Mouse (Mus musculus): ENCODE data around the gene Zbtb26. TPM values are rescaled to one million over a fixed set of nuclear protein-coding genes. Genes with fewer than 3 reads are reported as not detected.

Gene Zbtb26
- polyA plus RNA-seq, 1 experiment from 2014 or later = 11.0 TPM

DNA sequence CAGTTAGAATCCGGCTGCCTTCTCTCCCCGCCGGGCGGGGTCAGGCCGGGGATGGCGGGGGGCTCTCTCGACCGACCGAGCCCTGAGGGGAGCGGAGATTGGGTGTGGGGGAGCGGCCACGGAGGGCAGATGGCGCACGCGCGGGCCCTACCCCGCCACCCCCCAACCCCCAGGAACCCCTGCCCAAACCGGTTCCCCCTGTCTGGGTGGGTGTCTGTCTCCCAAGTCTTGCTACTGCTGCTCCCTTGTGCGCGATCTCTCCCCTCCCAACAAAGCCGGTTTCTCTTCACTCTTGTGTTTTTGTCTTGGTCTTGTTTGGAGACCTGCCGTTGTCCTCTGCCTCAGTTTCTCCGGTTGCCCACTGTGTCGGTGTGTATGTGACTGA, 9.4 kb upstream of the Zbtb26 start:
- Histone ChIP-seq H3K36me3 (ENCODE audit: control insufficient read depth, insufficient read depth, low read length) (no peaks in the 10 kb centered on the region), H3K4me3 (ENCODE audit: low read length) (peak overlapping the region; percentile 93), H3K4me2 (replicated peaks; ENCODE audit: low read depth, low read length) (peak overlapping the region; percentile 85), H3K9ac (ENCODE audit: low read depth, low read length) (peak overlapping the region; percentile 93), H3K27ac (ENCODE audit: low read depth, low read length) (peak overlapping the region; percentile 66), H3K9me3 (ENCODE audit: control insufficient read depth, low read length) (no peaks in the 10 kb centered on the region), H3K4me1 (ENCODE audit: control insufficient read depth, insufficient read depth, low read length) (peaks cover 9% of the 10 kb centered on the region), H3K27me3 (ENCODE audit: control insufficient read depth, insufficient read depth, low read length) (no peaks in the 10 kb centered on the region)
- peak; percentile 85 for ATAC-seq (ENCODE audit: low FRiP score, low TSS enrichment)
- WGBS = 0% methylated on average over 18 of the region's 24 CpGs

DNA sequence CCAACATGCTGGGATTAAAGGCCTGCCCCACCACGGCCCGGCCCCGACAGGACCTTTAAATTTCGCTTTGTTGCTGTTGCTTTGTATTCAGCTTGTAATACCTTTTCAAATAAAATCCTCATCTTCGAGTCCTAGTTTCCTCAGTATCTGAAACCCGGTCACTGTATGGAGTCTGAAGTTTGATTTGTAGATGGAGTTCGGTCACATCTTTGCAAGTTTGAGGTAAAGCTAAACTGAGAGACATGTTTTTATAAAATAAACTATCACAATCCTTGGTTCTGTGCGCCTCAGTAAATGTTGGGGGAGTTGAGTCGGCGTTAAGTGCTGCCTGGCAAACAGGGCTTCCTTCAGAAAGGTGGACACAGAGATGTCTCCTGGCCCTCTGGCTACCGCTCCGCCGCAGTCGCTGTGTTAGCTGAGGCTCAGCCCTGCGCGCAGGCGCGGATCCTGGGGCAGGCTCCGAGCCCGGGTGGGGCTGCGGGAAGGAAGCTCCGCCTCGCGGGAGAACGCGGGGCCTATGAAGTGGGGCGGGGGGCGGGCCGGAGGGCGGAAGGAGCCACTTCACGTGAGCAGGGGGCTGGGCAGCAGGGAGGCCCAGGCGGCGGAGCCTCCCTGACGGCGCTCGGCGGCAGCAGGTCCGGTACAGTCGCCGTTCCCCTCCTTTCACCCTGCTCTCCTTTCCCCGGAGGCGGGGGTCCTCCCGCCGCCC, 8.9 kb upstream of the Zbtb26 start:
- peak; percentile 99 for ATAC-seq (ENCODE audit: low FRiP score, low TSS enrichment)
- H3K4me3 ChIP-seq (ENCODE audit: low read length) = peak overlapping the region; percentile 93
- H3K36me3 ChIP-seq (ENCODE audit: control insufficient read depth, insufficient read depth, low read length) = no peaks in the 10 kb centered on the region
- peaks cover 9% of the 10 kb centered on the region for H3K4me1 ChIP-seq (ENCODE audit: control insufficient read depth, insufficient read depth, low read length)
- peak overlapping the region; percentile 66 for H3K27ac ChIP-seq (ENCODE audit: low read depth, low read length)
- 9% methylated on average over 38 of the region's 44 CpGs for WGBS
- H3K27me3 ChIP-seq (ENCODE audit: control insufficient read depth, insufficient read depth, low read length) = no peaks in the 10 kb centered on the region
- peak overlapping the region; percentile 93 for H3K9ac ChIP-seq (ENCODE audit: low read depth, low read length)
- H3K9me3 ChIP-seq (ENCODE audit: control insufficient read depth, low read length) = no peaks in the 10 kb centered on the region
- peak overlapping the region; percentile 85 for H3K4me2 ChIP-seq (replicated peaks; ENCODE audit: low read depth, low read length)

DNA sequence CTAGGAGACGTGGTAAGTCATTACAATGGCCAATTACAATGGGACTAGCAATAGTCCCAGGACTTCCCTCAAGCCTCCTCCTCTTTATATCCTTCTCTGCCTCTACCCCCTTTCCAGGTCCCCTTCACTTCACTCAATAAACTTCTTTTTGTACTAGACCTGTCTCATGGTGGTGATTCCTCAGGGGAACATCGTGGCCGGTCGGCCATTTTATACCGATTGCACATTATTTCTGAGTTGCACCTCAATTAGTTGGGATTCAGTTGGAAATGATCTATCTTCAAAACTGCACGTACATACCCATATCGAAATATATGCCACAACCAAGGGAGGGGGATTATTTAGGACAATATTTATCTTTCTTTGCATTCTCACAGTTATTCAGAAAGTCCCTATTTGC, 11.3 kb downstream of the Zbtb26 start:
- Histone ChIP-seq H3K4me2 (replicated peaks; ENCODE audit: low read depth, low read length) (peak overlapping the region; percentile 76), H3K4me3 (ENCODE audit: low read length) (peak overlapping the region; percentile 72), H3K36me3 (ENCODE audit: control insufficient read depth, insufficient read depth, low read length) (peaks cover 19% of the 10 kb centered on the region), H3K9ac (ENCODE audit: low read depth, low read length) (peak overlapping the region; percentile 88; the same call in 1 of the 2 replicates), H3K4me1 (ENCODE audit: control insufficient read depth, insufficient read depth, low read length) (0 out of 2 replicates have a peak, but pooled peaks cover 7% of the 10 kb centered on the region), H3K27me3 (ENCODE audit: control insufficient read depth, insufficient read depth, low read length) (no peaks in the 10 kb centered on the region), H3K27ac (ENCODE audit: low read depth, low read length) (peak overlapping the region; percentile 93), H3K9me3 (ENCODE audit: control insufficient read depth, low read length) (no peaks in the 10 kb centered on the region)
- WGBS = 24% methylated on average over 7 of the region's 7 CpGs
- peak; percentile 8; the same call in 1 of the 2 replicates for ATAC-seq (ENCODE audit: low FRiP score, low TSS enrichment)

DNA sequence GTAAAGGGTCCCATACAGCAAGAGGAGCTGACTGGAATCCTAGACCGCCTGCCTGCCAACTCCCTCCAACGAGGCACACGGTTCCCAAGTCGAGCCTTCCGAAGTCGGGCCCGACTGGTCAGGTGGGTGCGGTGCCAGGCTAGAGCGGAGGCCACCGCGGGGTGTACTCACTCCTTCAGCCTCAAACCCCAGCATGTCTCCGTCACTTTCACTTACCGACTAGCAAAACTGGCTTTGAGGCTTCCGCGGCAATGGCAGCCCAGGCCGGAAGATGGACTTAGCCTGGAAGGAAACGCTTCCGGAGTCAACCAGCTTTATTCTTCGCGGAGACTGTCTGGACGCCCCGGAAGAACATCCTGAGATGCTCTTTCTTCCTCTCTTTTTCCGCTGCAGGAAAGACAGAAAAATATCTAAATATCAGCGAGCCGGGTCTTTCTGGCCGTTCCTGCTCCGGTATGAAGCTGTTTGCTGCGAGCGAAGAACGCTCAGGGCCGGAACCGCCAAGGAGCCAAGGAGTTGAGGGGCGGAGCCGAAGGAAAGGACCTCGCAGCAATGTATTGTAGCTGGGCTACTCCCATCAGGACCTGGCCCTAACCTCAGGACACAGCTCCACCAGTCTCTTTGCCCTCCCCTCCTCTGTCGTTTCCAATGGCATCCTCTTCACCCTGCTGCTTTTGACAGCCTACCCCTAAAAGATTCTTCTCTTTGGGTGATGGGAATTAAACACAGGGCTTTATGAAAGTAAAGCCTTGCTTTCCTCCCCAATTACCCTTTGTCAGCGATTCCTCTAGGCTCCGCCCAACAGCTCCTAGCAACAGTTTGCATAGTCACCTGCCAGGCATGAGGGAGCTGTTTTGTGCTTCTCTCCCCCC, 12.1 kb downstream of the Zbtb26 start:
- no peaks in the 10 kb centered on the region for H3K9me3 ChIP-seq (ENCODE audit: control insufficient read depth, low read length)
- no peaks in the 10 kb centered on the region for H3K27me3 ChIP-seq (ENCODE audit: control insufficient read depth, insufficient read depth, low read length)
- H3K4me2 ChIP-seq (replicated peaks; ENCODE audit: low read depth, low read length) = peak overlapping the region; percentile 76
- H3K4me3 ChIP-seq (ENCODE audit: low read length) = peak overlapping the region; percentile 72
- H3K27ac ChIP-seq (ENCODE audit: low read depth, low read length) = peak overlapping the region; percentile 93
- peak; percentile 96 for ATAC-seq (ENCODE audit: low FRiP score, low TSS enrichment)
- whole genome bisulfite sequencing = under 1% methylated on average over 38 of the region's 38 CpGs
- 0 out of 2 replicates have a peak, but pooled peaks cover 7% of the 10 kb centered on the region for H3K4me1 ChIP-seq (ENCODE audit: control insufficient read depth, insufficient read depth, low read length)
- H3K9ac ChIP-seq (ENCODE audit: low read depth, low read length) = peak overlapping the region; percentile 88
- H3K36me3 ChIP-seq (ENCODE audit: control insufficient read depth, insufficient read depth, low read length) = peaks cover 14% of the 10 kb centered on the region

DNA sequence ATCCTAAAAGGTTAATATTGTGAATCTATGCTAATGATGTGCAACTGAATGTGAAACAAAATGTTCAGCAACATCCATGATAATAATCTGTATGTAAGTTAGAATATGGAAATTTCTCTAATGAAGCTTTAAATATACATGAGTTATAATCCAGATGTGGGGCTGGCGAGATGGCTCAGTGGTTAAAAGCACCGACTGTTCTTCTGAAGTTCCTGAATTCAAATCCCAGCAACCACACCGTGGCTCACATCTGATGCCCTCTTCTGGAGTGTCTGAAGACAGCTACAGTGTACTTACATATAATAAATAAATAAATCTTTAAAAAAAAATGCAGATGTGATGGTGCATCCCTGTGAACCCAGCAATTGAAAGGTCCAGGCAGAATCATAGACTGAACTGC, 19.3 kb downstream of the Zbtb26 start:
- H3K4me3 ChIP-seq (ENCODE audit: low read length) = no peak overlapping the region
- H3K4me1 ChIP-seq (ENCODE audit: control insufficient read depth, insufficient read depth, low read length) = no peaks in the 10 kb centered on the region
- no peaks in the 10 kb centered on the region for H3K9me3 ChIP-seq (ENCODE audit: control insufficient read depth, low read length)
- H3K4me2 ChIP-seq (replicated peaks; ENCODE audit: low read depth, low read length) = no peak overlapping the region
- WGBS = 65% methylated on average over 3 of the region's 3 CpGs
- no peak overlapping the region for H3K27ac ChIP-seq (ENCODE audit: low read depth, low read length)
- H3K9ac ChIP-seq (ENCODE audit: low read depth, low read length) = no peak overlapping the region
- no peaks in the 10 kb centered on the region for H3K27me3 ChIP-seq (ENCODE audit: control insufficient read depth, insufficient read depth, low read length)
- ATAC-seq (ENCODE audit: low FRiP score, low TSS enrichment) = no peak
- peaks cover 11% of the 10 kb centered on the region for H3K36me3 ChIP-seq (ENCODE audit: control insufficient read depth, insufficient read depth, low read length)

DNA sequence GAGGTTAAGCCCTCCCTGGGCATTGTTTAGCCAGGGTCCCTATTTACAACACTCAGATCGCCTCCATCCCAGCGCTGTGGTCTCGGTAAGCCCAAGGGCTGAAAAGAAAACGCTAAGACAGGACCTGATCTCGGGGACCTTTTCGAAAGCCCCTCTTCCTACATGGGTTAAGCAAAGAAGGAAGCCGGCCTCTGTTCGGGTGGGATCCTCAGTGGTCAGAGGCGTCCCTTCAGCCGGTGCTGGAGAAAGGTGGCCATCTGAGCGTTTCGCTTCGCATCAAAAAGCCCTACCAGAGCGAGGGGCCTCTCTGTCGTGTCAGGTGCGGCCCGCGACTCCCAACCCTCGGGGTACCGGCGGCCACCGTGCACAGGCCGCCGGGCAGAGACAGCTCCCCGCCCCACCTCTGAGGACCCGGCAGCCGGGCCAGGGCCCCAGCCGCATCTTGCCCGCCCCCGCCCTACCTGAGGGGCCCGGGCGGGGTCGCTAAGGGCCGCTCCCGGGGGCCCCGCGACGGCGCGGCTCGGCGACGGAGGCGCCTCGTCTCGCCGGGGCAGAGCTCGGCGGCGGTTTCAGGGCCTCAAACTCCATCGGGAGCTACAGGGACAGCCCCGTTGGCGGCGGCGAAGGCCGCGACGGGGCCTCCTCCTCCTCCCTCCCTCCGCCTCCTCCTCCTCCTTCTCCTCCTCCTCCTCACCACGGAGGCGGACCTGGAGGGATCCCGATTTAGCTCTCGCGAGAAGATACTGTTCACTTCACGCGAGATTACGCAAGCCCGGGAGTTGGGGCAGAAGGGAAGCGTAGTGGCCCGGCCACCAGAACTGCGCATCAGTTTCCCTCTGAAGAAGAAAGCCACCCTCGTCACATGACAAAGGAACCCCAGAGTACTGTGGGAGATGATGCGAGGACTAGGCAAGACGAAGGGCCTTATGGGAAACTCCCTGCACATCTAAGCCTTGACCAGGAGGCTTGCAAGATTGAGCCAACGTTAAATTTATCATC, 20.3 kb downstream of the Zbtb26 start, which contains the start of gene Rc3h2:
Rc3h2 (minus strand) TSS at position 598 of the 999 bp plus-strand sequence.
- H3K4me2 ChIP-seq (replicated peaks; ENCODE audit: low read depth, low read length) = peak within 1 kb of the TSS; percentile 81
- H3K4me1 ChIP-seq (ENCODE audit: control insufficient read depth, insufficient read depth, low read length) = no peaks in the 10 kb centered on the region
- H3K9ac ChIP-seq (ENCODE audit: low read depth, low read length) = peak within 1 kb of the TSS; percentile 98
- peak within 1 kb of the TSS; percentile 97 for H3K27ac ChIP-seq (ENCODE audit: low read depth, low read length)
- peaks cover 7% of the 10 kb centered on the region; the same call in 1 of the 2 replicates for H3K36me3 ChIP-seq (ENCODE audit: control insufficient read depth, insufficient read depth, low read length)
- no peaks in the 10 kb centered on the region for H3K27me3 ChIP-seq (ENCODE audit: control insufficient read depth, insufficient read depth, low read length)
- ATAC-seq (ENCODE audit: low FRiP score, low TSS enrichment) = peak; percentile 99
- peak within 1 kb of the TSS; percentile 95 for H3K4me3 ChIP-seq (ENCODE audit: low read length)
- under 1% methylated on average over 69 of the region's 75 CpGs for WGBS
- no peaks in the 10 kb centered on the region for H3K9me3 ChIP-seq (ENCODE audit: control insufficient read depth, low read length)

DNA sequence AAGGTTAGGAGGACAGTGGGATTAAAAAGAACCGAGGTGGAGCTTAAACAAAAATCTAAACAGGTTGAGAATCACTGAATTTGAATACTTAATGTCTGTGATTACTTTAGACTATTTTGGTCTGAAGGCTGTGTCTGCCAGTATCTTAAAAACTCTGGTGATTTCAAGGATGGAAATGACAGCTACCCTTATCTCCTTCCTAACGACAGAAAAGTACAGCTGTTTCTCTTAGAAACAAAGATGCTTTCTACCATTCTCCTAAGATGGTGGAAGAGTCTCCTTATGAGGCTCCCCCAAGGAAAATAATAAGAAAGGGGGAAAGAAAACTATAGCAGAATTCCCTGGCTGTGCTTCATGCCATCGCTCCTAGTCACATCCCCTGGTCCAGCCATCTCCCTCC, 21.0 kb downstream of the Zbtb26 start:
- ATAC-seq (ENCODE audit: low FRiP score, low TSS enrichment) = no peak
- no peaks in the 10 kb centered on the region for H3K27me3 ChIP-seq (ENCODE audit: control insufficient read depth, insufficient read depth, low read length)
- H3K4me2 ChIP-seq (replicated peaks; ENCODE audit: low read depth, low read length) = peak overlapping the region; percentile 81
- no peaks in the 10 kb centered on the region for H3K9me3 ChIP-seq (ENCODE audit: control insufficient read depth, low read length)
- no peaks in the 10 kb centered on the region for H3K4me1 ChIP-seq (ENCODE audit: control insufficient read depth, insufficient read depth, low read length)
- peaks cover 7% of the 10 kb centered on the region; the same call in 1 of the 2 replicates for H3K36me3 ChIP-seq (ENCODE audit: control insufficient read depth, insufficient read depth, low read length)
- WGBS = 6% methylated on average over 3 of the region's 3 CpGs
- H3K27ac ChIP-seq (ENCODE audit: low read depth, low read length) = peak overlapping the region; percentile 97; the same call in 1 of the 2 replicates
- H3K4me3 ChIP-seq (ENCODE audit: low read length) = peak overlapping the region; percentile 95
- H3K9ac ChIP-seq (ENCODE audit: low read depth, low read length) = peak overlapping the region; percentile 98

DNA sequence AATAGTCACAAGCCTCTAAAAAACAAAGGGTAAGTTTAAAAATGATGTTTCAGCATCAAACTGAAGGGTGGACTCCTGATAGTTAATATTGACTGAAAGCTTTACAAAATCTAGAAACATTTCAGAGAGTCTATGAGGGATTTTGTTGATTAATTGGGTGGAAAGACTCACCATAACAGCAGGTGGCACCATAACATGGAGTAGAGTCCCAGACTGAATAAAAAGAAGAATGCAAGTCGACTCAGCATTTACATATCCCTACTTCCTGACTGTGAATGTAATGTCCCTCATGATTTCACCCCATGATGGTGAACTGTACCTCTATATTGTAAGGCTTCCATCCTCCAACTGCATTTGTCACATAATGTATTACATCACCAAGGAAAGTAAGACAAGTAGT, 47.4 kb downstream of the Zbtb26 start:
- H3K27ac ChIP-seq (ENCODE audit: low read depth, low read length) = no peak overlapping the region
- H3K4me2 ChIP-seq (replicated peaks; ENCODE audit: low read depth, low read length) = no peak overlapping the region
- H3K36me3 ChIP-seq (ENCODE audit: control insufficient read depth, insufficient read depth, low read length) = peaks cover 39% of the 10 kb centered on the region
- ATAC-seq (ENCODE audit: low FRiP score, low TSS enrichment) = no peak
- no peak overlapping the region for H3K9ac ChIP-seq (ENCODE audit: low read depth, low read length)
- no peaks in the 10 kb centered on the region for H3K9me3 ChIP-seq (ENCODE audit: control insufficient read depth, low read length)
- H3K27me3 ChIP-seq (ENCODE audit: control insufficient read depth, insufficient read depth, low read length) = no peaks in the 10 kb centered on the region
- no peak overlapping the region for H3K4me3 ChIP-seq (ENCODE audit: low read length)
- no peaks in the 10 kb centered on the region for H3K4me1 ChIP-seq (ENCODE audit: control insufficient read depth, insufficient read depth, low read length)
- WGBS = 77% methylated on average over 1 of the region's 1 CpGs

Data from kidney, embryonic 14.5 days (tissue).